Mouse (Mus musculus) MEL (cell line): ENCODE data around the gene Nol6. TPM values are rescaled to one million over a fixed set of nuclear protein-coding genes. Genes with fewer than 3 reads are reported as not detected.

Experiments used
- DNase-seq: peaks from one replicate; pipeline ENCODE4 v3.0.0; 2011; ENCODE audit warnings: low read depth, low spot score
- H3K27ac ChIP-seq: 2 replicates; pipeline ENCODE4 v1.5.1; 2012; ENCODE audit warnings: low read depth, mild to moderate bottlenecking, control low read depth, low read length, moderate library complexity; ENCODE audit not compliant: control insufficient read depth
- H3K27me3 ChIP-seq, 2 experiments: fragments of 150-350 bp in 1 of 2; sonication (generic) in 1 of 2; 2 replicates each; pipeline ENCODE4 v1.6.1; 2012; ENCODE audit warnings: low read length in 2 of 2, mild to moderate bottlenecking in 2 of 2, improper control_type of control experiment in 1 of 2, moderate library complexity in 1 of 2; ENCODE audit not compliant: insufficient read depth in 2 of 2, control insufficient read depth in 1 of 2
- H3K36me3 ChIP-seq, 2 experiments: 2 replicates each; pipeline ENCODE4 v1.6.1; 2012 to 2014; ENCODE audit warnings: low read length in 2 of 2, improper control_type of control experiment in 1 of 2, inconsistent platforms in 1 of 2, mild to moderate bottlenecking in 1 of 2; ENCODE audit not compliant: insufficient read depth in 2 of 2, control insufficient read depth in 1 of 2
- H3K4me1 ChIP-seq, 2 experiments: fragments of 150-350 bp in 1 of 2; sonication (generic) in 1 of 2; 2 replicates each; pipeline ENCODE4 v1.6.1; 2012; ENCODE audit warnings: low read length in 2 of 2, improper control_type of control experiment in 1 of 2, mild to moderate bottlenecking in 1 of 2; ENCODE audit not compliant: insufficient read depth in 2 of 2, control insufficient read depth in 1 of 2
- H3K4me3 ChIP-seq, 2 experiments: fragments of 150-350 bp in 1 of 2; sonication (generic) in 1 of 2; 2 replicates each; pipeline ENCODE4 v1.5.1; 2012; ENCODE audit warnings: low read depth in 2 of 2, low read length in 2 of 2, mild to moderate bottlenecking in 2 of 2, moderate library complexity in 2 of 2, control low read depth in 1 of 2, improper control_type of control experiment in 1 of 2; ENCODE audit not compliant: control insufficient read depth in 1 of 2, insufficient read depth in 1 of 2
- H3K79me2 ChIP-seq: 2 replicates; pipeline ENCODE4 v1.6.1; 2012; ENCODE audit warnings: mild to moderate bottlenecking, low read length, moderate library complexity; ENCODE audit not compliant: control insufficient read depth, poor library complexity, insufficient read depth
- H3K9ac ChIP-seq: 2 replicates; pipeline ENCODE4 v1.6.1; 2012; ENCODE audit warnings: low read depth, mild to moderate bottlenecking, control low read depth, low read length, moderate library complexity; ENCODE audit not compliant: control insufficient read depth, poor library complexity, severe bottlenecking
- H3K9me3 ChIP-seq: fragments of 150-350 bp; sonication (generic); replicated peaks from 2 replicates; pipeline ENCODE4 v1.6.1; 2012; ENCODE audit warnings: mild to moderate bottlenecking, low read length, improper control_type of control experiment, moderate library complexity; ENCODE audit not compliant: insufficient read depth
- BHLHE40 ChIP-seq: IDR thresholded peaks from 2 replicates; pipeline ENCODE4 v1.6.1; 2012; ENCODE audit warnings: low read depth, mild to moderate bottlenecking, inconsistent platforms, low read length, improper control_type of control experiment, borderline replicate concordance
- CHD1 ChIP-seq: IDR thresholded peaks from 2 replicates; pipeline ENCODE4 v1.6.1; 2012; ENCODE audit warnings: low read depth, mild to moderate bottlenecking, inconsistent platforms, low read length, improper control_type of control experiment
- ELF1 ChIP-seq: IDR thresholded peaks from 2 replicates; pipeline ENCODE4 v1.6.1; 2014; ENCODE audit warnings: low read depth, mild to moderate bottlenecking, inconsistent platforms, low read length, improper control_type of control experiment, moderate library complexity
- EP300 ChIP-seq, 2 experiments: IDR thresholded peaks; 2 replicates each; pipeline ENCODE4 v1.6.1; 2011; ENCODE audit warnings: improper control_type of control experiment in 2 of 2, low read length in 2 of 2, low read depth in 1 of 2, mild to moderate bottlenecking in 1 of 2
- ETS1 ChIP-seq: IDR thresholded peaks from 2 replicates; pipeline ENCODE4 v1.6.1; 2012; ENCODE audit warnings: low read depth, mild to moderate bottlenecking, inconsistent platforms, low read length, improper control_type of control experiment, moderate library complexity
- GATA1 ChIP-seq: IDR thresholded peaks from 2 replicates; pipeline ENCODE4 v1.6.1; 2011; ENCODE audit warnings: low read depth, low read length, improper control_type of control experiment
- HCFC1 ChIP-seq: IDR thresholded peaks from 2 replicates; pipeline ENCODE4 v1.6.1; 2012; ENCODE audit warnings: low read depth, mild to moderate bottlenecking, inconsistent platforms, low read length, improper control_type of control experiment, moderate library complexity
- MAFK ChIP-seq: IDR thresholded peaks from 2 replicates; pipeline ENCODE4 v1.6.1; 2011; ENCODE audit warnings: low read depth, mild to moderate bottlenecking, low read length, improper control_type of control experiment, borderline replicate concordance
- MAZ ChIP-seq: IDR thresholded peaks from 2 replicates; pipeline ENCODE4 v1.6.1; 2012; ENCODE audit warnings: low read depth, mild to moderate bottlenecking, inconsistent platforms, low read length, improper control_type of control experiment
- MYB ChIP-seq: IDR thresholded peaks from 2 replicates; pipeline ENCODE4 v1.6.1; 2011; ENCODE audit warnings: mild to moderate bottlenecking, low read depth, low read length, improper control_type of control experiment
- MYC ChIP-seq: IDR thresholded peaks from 2 replicates; pipeline ENCODE4 v1.6.1; 2011; ENCODE audit warnings: low read depth, mild to moderate bottlenecking, low read length, improper control_type of control experiment, moderate library complexity
- NRF1 ChIP-seq: IDR thresholded peaks from 2 replicates; pipeline ENCODE4 v1.6.1; 2014; ENCODE audit warnings: low read depth, mild to moderate bottlenecking, inconsistent platforms, low read length, improper control_type of control experiment, moderate library complexity; ENCODE audit not compliant: poor library complexity, insufficient read depth, severe bottlenecking
- POLR2AphosphoS5 ChIP-seq: IDR thresholded peaks from 2 replicates; pipeline ENCODE4 v1.6.1; 2012; ENCODE audit warnings: low read depth, borderline replicate concordance, mild to moderate bottlenecking, inconsistent platforms, low read length, moderate library complexity, mixed read lengths
- SIN3A ChIP-seq: IDR thresholded peaks from 2 replicates; pipeline ENCODE4 v1.6.1; 2012; ENCODE audit warnings: low read length, improper control_type of control experiment, inconsistent platforms
- SMC3 ChIP-seq: IDR thresholded peaks from 2 replicates; pipeline ENCODE4 v1.6.1; 2011; ENCODE audit warnings: low read depth, low read length, improper control_type of control experiment
- TAL1 ChIP-seq: IDR thresholded peaks from 2 replicates; pipeline ENCODE4 v1.6.1; 2012; ENCODE audit warnings: mild to moderate bottlenecking, inconsistent platforms, low read length, moderate library complexity, mixed read lengths
- TCF12 ChIP-seq: IDR thresholded peaks from 2 replicates; pipeline ENCODE4 v1.6.1; 2014; ENCODE audit warnings: low read depth, mild to moderate bottlenecking, inconsistent platforms, low read length, improper control_type of control experiment, moderate library complexity
- USF1 ChIP-seq: IDR thresholded peaks from 2 replicates; pipeline ENCODE4 v1.6.1; 2014; ENCODE audit warnings: low read depth, mild to moderate bottlenecking, inconsistent platforms, low read length, improper control_type of control experiment, moderate library complexity
- ZKSCAN1 ChIP-seq: IDR thresholded peaks from 2 replicates; pipeline ENCODE4 v1.6.1; 2012; ENCODE audit warnings: low read depth, mild to moderate bottlenecking, inconsistent platforms, low read length, improper control_type of control experiment, moderate library complexity
- polyA plus RNA-seq, 2 experiments: library from polyadenylated mRNA; stranded (reverse) in 1 of 2; unstranded in 1 of 2; fragments of >175 nt in 1 of 2; fragments of >200 nt in 1 of 2; gene quantifications; 2 replicates each; pipeline versions ENCODE4 v1.2.1 to v1.2.4; 2012; ENCODE audit warnings: low replicate concordance in 2 of 2, low read depth in 1 of 2; ENCODE audit not compliant: insufficient read length in 2 of 2, insufficient read depth in 1 of 2, missing spikeins in 1 of 2
- total RNA-seq: library from RNA; depleted of rRNA; stranded (reverse); fragments of 300-350 nt; gene quantifications from 2 replicates; pipeline ENCODE4 v1.2.3, GENCODE M21; 2012

Gene Nol6
- total and polyA plus RNA-seq, 3 experiments: 36.6 to 71.2 TPM; not detected in 1

DNA sequence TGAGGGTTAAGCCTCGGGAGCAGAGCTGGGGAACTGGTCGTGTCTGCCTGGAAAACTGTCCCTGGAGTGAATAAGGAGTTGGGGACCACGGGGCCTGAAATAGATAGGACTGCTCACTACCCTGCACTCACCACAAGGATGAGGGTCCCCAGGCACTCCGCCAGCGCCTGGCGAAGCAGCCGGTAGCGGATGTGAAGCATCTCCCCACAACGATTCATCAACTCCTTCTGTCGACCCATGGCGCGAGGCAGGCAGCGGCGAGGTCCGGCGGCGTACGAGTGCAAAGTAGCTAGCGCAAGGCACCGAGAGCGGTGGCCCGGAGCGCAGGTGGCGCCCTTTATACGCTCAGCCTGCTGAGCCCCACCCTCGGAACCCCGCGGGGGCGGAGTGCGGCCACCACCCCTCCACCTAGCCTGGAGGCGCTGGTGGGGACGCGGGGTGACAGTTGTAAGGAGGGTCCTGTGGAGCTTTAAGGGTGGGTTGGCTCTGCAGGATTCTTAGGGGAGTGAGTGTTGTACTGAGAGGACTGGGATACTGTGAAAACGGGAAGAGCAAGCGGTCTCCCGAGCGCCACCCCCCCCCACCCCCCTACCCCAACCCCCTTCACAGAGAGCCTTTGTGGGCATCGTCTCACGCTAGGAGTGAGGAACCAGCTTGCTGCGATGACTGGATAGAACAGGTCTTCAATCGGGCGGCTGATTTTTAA, 26.2 kb downstream of the Nol6 start, which contains the start of gene Aqp3:
Gene Aqp3 (minus strand): TSS at position 313 of the 706 bp plus-strand sequence.
- no peaks in the 10 kb centered on the region for H3K9me3 ChIP-seq
- no peak for TF ChIP-seq TAL1
- H3K4me3 ChIP-seq: no peak within 1 kb of the TSS
- DNase-seq: no peak
- H3K36me3 ChIP-seq: peaks cover 0 to 10% of the 10 kb centered on the region in 2 experiments; a peak in 2 of 4 replicates
- H3K4me1 ChIP-seq: peaks cover 6 to 22% of the 10 kb centered on the region in 2 experiments
- H3K27me3 ChIP-seq: no peaks in the 10 kb centered on the region
- no peak within 1 kb of the TSS for H3K27ac ChIP-seq
- no peak within 1 kb of the TSS for H3K9ac ChIP-seq
- no peaks in the 10 kb centered on the region for H3K79me2 ChIP-seq

DNA sequence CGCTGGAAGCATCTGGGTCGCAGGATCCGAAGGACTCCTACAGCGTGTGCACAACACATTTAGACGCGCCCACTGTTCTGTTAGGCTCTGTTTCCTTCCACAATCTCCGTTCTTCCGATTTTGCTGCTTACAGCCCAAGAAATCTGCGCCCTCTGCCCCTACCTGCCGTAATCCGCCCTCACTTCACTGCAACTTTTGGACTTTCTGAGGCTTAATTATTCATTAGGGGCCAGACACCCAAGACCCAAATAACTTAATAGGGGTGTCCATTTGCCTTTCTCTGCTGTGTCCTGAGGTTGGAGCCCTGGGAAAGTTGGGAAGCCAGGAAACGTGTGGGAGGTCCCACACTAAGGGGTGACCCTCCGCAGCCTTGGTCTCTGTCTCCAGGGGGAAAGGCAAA, 26.9 kb downstream of the Nol6 start:
- no peak overlapping the region for H3K9ac ChIP-seq

DNA sequence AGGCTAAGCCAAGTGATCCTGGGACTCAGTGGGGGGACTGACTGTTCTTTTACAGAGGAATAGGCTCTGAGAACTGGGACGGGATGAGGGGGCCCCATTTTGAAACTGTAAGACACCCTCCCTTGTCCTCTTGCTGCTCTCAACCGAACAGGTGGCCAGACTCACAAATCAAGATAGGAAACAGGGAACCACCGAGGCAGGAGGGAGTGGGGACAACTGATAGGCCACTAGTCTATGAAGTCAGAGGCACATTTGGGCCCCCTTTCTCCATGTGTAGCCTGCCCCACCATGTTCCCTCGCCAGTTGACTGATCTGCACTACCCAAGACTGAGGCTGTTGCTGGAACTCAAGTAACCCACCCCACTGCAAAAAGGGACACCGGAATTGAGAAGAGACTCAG, 27.5 kb downstream of the Nol6 start:
- no peaks in the 10 kb centered on the region for H3K27me3 ChIP-seq
- TF ChIP-seq ZKSCAN1 (no peak), MAZ (0 out of 2 replicates have a peak, but pooled peaks have one; percentile 34), HCFC1 (no peak), EP300 (IDR thresholded peaks at IDR 0.05; ENCODE audit: low read depth in 1 of 2, low read length in 2 of 2) (peak; percentile 50 to 73), ETS1 (peak; percentile 64), TAL1 (peak; percentile 80), CHD1 (no peak), SMC3 (no peak), USF1 (no peak), GATA1 (peak; percentile 68), BHLHE40 (no peak), MAFK (no peak), TCF12 (peak; percentile 78)
- TF ChIP-seq, all 39 proteins: peak for 6

More for the DNA sequence above, 26.9 kb downstream of the Nol6 start:
- Histone ChIP-seq H3K9me3 (no peaks in the 10 kb centered on the region), H3K27ac (no peak overlapping the region), H3K36me3 (peaks cover 0 to 10% of the 10 kb centered on the region in 2 experiments; a peak in 2 of 4 replicates), H3K27me3 (no peaks in the 10 kb centered on the region), H3K4me3 (no peak overlapping the region), H3K4me1 (peaks cover 6 to 22% of the 10 kb centered on the region in 2 experiments), H3K79me2 (no peaks in the 10 kb centered on the region)
- TF ChIP-seq CHD1: no peak
- no peak for TF ChIP-seq MYB
- TF ChIP-seq MYC: no peak
- no peak for TF ChIP-seq SIN3A
- TF ChIP-seq GATA1: no peak
- TF ChIP-seq ELF1: no peak
- no peak for TF ChIP-seq ETS1
- no peak for TF ChIP-seq MAZ
- no peak for TF ChIP-seq POLR2AphosphoS5
- no peak for TF ChIP-seq NRF1
- no peak for DNase-seq

More for the DNA sequence above, 27.5 kb downstream of the Nol6 start:
- Histone ChIP-seq H3K4me1 (peaks cover 6 to 22% of the 10 kb centered on the region in 2 experiments), H3K79me2 (no peaks in the 10 kb centered on the region), H3K4me3 (no peak overlapping the region), H3K27ac (no peak overlapping the region), H3K9ac (0 out of 2 replicates have a peak overlapping the region, but pooled peaks have one; percentile 4), H3K9me3 (no peaks in the 10 kb centered on the region), H3K36me3 (peaks cover 0 to 10% of the 10 kb centered on the region in 2 experiments; a peak in 2 of 4 replicates)
- peak; percentile 66 for DNase-seq
